Mouse (Mus musculus): Measurements from ENCODE around the gene Pakap. TPM values are rescaled to one million over a fixed set of nuclear protein-coding genes. Genes with fewer than 3 reads are reported as not detected.
"Not testable (repeated sequence)": the region's sequence is repeated elsewhere in the genome, so short reads cannot be mapped to it uniquely, and the experiment has no call there.

Gene Pakap
- total RNA-seq, 2 experiments from 2014 or later = 35.7 to 40.6 TPM

GRCm38 (mm10) chr4:57884511-57884910, 316.5 kb downstream of the Pakap start:
- no peak for DNase-seq

- DNase-seq = no peak
Observed at GRCm38 (mm10) chr4:57885186-57885585, 317.2 kb downstream of the Pakap start.

GRCm38 (mm10) chr4:57886066-57886887, 318.3 kb downstream of the Pakap start:
- DNase-seq = peak; percentile 31 to 60

GRCm38 (mm10) chr4:57886888-57887230, 318.9 kb downstream of the Pakap start:
- no peak for DNase-seq

GRCm38 (mm10) chr4:57888246-57888645, 320.3 kb downstream of the Pakap start:
- no peak for DNase-seq

GRCm38 (mm10) chr4:57888978-57889377, 321.0 kb downstream of the Pakap start:
- not testable (repeated sequence) for DNase-seq

- no peak for DNase-seq
Observed at GRCm38 (mm10) chr4:57889773-57890172, 321.8 kb downstream of the Pakap start.

GRCm38 (mm10) chr4:57892001-57892586, 324.1 kb downstream of the Pakap start:
- no peak for DNase-seq

GRCm38 (mm10) chr4:57895140-57895539, 327.2 kb downstream of the Pakap start:
- DNase-seq = no peak

GRCm38 (mm10) chr4:57895902-57896301, 327.9 kb downstream of the Pakap start:
- DNase-seq = peak in 1 of 2 experiments; percentile 50

- DNase-seq = no peak
Observed at GRCm38 (mm10) chr4:57896631-57897030, 328.7 kb downstream of the Pakap start.

GRCm38 (mm10) chr4:57901210-57901609, 333.2 kb downstream of the Pakap start:
- DNase-seq = peak; percentile 35 to 64

- DNase-seq = no peak
Observed at GRCm38 (mm10) chr4:57902619-57903018, 334.6 kb downstream of the Pakap start.

- DNase-seq = peak; percentile 57 to 89
Observed at GRCm38 (mm10) chr4:57904211-57904610, 336.2 kb downstream of the Pakap start.

- no peak for DNase-seq
Observed at GRCm38 (mm10) chr4:57904638-57905037, 336.7 kb downstream of the Pakap start.

GRCm38 (mm10) chr4:57906708-57907107, 338.7 kb downstream of the Pakap start:
- DNase-seq = no peak

- no peak for DNase-seq
Observed at GRCm38 (mm10) chr4:57908860-57909259, 340.9 kb downstream of the Pakap start.

- DNase-seq = no peak
Observed at GRCm38 (mm10) chr4:57913021-57913420, 345.0 kb downstream of the Pakap start.

GRCm38 (mm10) chr4:57914193-57915190, 346.5 kb downstream of the Pakap start:
- DNase-seq = no peak

GRCm38 (mm10) chr4:57915216-57915965, 347.4 kb downstream of the Pakap start:
- peak; percentile 72 to 75 for DNase-seq

- DNase-seq = no peak
Observed at GRCm38 (mm10) chr4:57916201-57916661, 348.3 kb downstream of the Pakap start, which contains the start of gene D630039A03Rik. Gene D630039A03Rik (minus strand): TSS chr4:57916297.

Data from heart, adult 18-20 months (tissue).